Mouse (Mus musculus) right cerebral cortex, postnatal 36 days (tissue): ENCODE measurements at regions not wholly inside any gene's neighbourhood (a gene's known extent, or its start where the extent isn't known, plus 50 kb on each side); places are given as distances from the start of the nearest gene placed in this dataset.
A peak's percentile ranks its signal among the peaks of the same experiment; 100 is the strongest.

Source experiments
- DNase-seq, 2 experiments: peaks; one replicate each; pipeline ENCODE4 v3.0.0; 2022; ENCODE audit warnings: low spot score in 2 of 2, mixed read lengths in 1 of 2

GRCm38 (mm10) chr13:102576871-102577662 is 116.3 kb upstream of the Cd180 start:
- no peak for DNase-seq

- DNase-seq: no peak
Observed at GRCm38 (mm10) chr13:102578811-102579210, 114.5 kb upstream of the Cd180 start.

GRCm38 (mm10) chr13:102579638-102580037 is 113.7 kb upstream of the Cd180 start:
- no peak for DNase-seq

GRCm38 (mm10) chr13:102583984-102584645 is 109.2 kb upstream of the Cd180 start:
- DNase-seq: no peak

GRCm38 (mm10) chr13:102586215-102586614 is 107.1 kb upstream of the Cd180 start:
- no peak for DNase-seq

- DNase-seq: peak; percentile 18 to 29
Observed at GRCm38 (mm10) chr13:102589680-102590435, 103.5 kb upstream of the Cd180 start.

GRCm38 (mm10) chr13:102591803-102592537 is 101.4 kb upstream of the Cd180 start:
- DNase-seq: no peak

- peak; percentile 24 to 30 for DNase-seq
Observed at GRCm38 (mm10) chr13:102593405-102594200, 99.8 kb upstream of the Cd180 start.

- no peak for DNase-seq
Observed at GRCm38 (mm10) chr13:102594201-102594600, 99.2 kb upstream of the Cd180 start.

- peak; percentile 18 to 43 for DNase-seq
Observed at GRCm38 (mm10) chr13:102595602-102596001, 97.8 kb upstream of the Cd180 start.

GRCm38 (mm10) chr13:102596101-102596500 is 97.3 kb upstream of the Cd180 start:
- DNase-seq: no peak

- no peak for DNase-seq
Observed at GRCm38 (mm10) chr13:102598181-102598580, 95.2 kb upstream of the Cd180 start.

GRCm38 (mm10) chr13:102599602-102600001 is 93.8 kb upstream of the Cd180 start:
- DNase-seq: no peak

- DNase-seq: no peak
Observed at GRCm38 (mm10) chr13:102600026-102600425, 93.3 kb upstream of the Cd180 start.

- DNase-seq: no peak
Observed at GRCm38 (mm10) chr13:102624461-102624860, 68.9 kb upstream of the Cd180 start.

- peak; percentile 37 to 40 for DNase-seq
Observed at GRCm38 (mm10) chr13:102625171-102625835, 68.1 kb upstream of the Cd180 start.

GRCm38 (mm10) chr13:102625836-102626340 is 67.5 kb upstream of the Cd180 start:
- no peak for DNase-seq

- no peak for DNase-seq
Observed at GRCm38 (mm10) chr13:102627786-102628185, 65.6 kb upstream of the Cd180 start.

- no peak for DNase-seq
Observed at GRCm38 (mm10) chr13:102629176-102629575, 64.2 kb upstream of the Cd180 start.
